Mouse (Mus musculus) urinary bladder, adult 2 months (tissue): ENCODE results near the gene Cbfa2t3. TPM values are rescaled to one million over a fixed set of nuclear protein-coding genes. Genes with fewer than 3 reads are reported as not detected.

Experiments
- DNase-seq: peaks from one replicate; pipeline ENCODE4 v3.0.0; 2022; ENCODE audit warnings: low spot score
- polyA plus RNA-seq: library from polyadenylated mRNA; depleted of rRNA; stranded (reverse); fragments of >200 nt; gene quantifications from 2 replicates; pipeline ENCODE4 v1.2.3, GENCODE M21; 2012; rRNA removed

Cbfa2t3 gene
- polyA plus RNA-seq, 1 experiment = 0.95 TPM

DNA sequence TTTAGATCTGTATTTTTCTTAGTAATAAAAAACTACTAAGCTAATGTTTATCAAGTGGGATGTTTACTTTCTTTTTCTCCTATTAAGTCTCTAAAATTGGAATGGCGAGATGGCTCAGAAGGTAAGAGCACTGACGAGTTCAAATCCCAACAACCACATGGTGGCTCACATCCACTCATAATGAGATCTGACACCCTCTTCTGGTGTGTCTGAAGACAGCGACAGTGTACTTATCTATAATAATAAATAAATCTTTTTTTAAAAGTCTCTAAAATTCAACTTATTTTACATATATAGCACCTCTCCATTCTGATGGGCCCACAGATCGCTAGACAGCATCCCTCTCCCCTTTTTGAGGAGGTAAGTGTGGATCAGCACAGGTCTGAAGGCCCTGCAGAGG is 88.7 kb downstream of the Cbfa2t3 start:
- no peak for DNase-seq

DNA sequence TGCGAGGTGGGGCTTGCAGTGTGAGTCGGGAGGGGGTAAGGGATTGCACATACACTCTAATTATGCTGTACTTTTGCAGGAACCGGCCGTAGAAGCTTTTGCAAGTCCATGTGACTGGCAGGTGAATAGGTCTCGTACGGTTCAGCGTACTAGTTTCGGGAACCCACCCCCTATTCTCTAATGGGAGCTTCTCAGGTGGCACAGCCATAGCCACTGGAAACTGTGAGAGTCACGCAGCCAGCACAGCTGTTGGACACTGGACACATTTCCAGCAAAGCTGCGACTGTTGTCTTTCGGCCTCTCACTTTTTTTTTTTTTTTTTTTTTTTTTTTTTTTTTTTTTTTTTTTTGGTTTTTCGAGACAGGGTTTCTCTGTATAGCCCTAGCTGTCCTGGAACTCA is 92.1 kb downstream of the Cbfa2t3 start:
- no peak for DNase-seq

DNA sequence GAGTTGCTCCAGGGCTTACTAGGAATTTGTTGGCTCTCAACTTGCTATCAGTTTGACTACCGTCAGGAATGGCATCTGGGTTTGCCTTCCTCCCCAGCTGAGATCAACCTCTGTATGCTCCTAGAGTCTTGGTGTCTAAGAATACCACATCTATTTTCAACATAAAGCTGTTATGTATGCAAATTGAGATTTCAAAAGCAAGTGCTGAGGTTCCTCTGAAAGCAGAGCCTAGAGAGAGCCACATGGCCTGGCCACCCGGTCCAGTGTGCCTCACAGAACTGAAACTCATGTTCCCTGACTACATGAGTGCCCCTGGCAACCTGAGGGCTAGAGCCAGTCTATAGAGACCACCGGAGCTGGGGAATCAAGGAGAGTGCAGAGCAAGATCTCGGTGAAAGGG is 93.5 kb downstream of the Cbfa2t3 start:
- no peak for DNase-seq

DNA sequence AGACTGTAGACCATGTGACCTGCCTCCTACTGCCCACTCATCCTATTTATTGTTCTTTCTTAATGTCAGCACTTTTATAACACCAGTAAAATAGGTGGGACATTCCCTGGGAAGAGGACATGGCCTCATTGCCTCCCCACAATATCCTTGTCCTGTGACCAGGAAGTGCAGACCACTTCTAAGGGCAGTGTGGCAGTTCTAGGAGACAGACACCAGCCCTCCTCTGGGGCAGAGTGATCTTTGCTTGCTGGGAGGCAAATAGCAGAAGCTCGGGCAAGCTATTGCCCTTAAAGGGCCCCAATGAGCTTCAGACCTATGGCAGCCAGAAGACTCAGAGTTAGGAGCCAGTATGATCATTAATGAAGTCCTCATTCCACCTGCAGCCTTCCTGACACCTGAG is 94.3 kb downstream of the Cbfa2t3 start:
- DNase-seq = no peak

DNA sequence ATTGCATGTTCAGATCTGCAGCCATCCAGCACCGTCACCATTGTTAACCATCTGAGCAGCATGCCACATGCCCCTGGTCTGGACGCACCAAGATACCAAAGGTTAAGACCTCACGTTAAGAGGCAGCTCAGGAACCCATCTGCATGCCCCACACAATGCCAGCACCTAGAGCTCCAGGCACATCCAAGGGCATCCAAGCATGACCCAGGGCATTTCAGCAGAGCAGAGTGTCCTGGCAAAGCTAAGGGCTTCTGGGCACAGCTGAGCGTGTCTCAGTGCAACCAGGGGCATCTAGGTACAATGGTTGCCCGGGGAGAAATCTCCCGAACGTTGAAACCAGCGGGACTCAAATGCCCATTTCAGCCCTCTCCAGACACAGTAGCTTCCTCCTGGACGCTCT is 98.2 kb downstream of the Cbfa2t3 start:
- DNase-seq = no peak

DNA sequence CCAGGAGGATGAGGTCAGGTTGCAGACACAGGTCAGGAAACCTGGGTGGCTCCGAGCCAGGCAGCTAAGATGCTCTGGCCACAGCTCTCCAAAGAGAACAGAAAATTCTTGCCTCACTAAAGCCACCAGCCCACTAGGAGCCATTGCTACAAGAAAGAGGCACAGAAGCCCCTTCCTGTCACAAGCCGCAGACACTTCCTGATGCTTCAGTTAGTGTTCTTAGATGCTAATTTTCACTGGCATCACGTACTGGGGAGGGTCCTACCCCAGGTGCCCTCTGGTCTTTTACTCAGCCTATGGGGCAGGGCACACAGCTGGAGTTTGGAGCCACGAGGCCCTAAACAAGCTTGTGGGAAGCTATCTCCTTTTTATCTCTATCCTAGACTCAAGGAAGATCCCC is 102.9 kb downstream of the Cbfa2t3 start:
- DNase-seq = no peak

DNA sequence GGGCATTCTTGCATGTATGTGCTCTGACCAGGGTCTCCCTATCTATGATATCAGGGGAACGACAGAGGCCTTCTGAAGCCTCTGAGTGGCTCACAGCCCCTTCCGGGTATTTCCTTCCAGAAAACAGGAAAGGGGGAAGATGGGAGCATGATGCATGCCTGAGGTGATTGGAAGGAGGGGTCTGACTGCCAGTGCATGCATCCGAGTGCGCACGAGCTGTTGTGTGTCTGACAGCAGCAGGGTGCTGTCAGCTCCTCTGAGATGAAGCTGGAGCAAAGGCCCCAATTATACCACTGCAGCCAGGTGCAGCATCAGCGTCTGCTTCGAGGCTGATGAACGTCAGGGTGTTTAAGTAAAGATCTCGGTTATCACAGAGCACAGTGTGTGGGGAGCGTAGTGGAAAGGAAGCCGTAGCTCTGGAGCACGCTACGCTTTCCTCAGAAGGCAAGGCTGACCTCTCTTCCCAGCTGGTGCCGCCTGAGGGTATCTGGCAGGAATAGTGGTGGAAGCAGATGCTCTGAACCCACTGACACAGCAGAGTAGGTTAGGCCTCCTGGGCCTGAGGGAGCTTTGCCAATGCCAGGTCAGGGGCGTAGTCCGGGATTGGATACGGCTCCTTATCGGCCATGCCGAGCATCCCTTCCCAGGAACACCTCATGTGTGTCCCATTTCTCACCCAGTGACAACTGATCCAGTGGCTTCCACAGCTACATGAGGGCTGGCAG is 105.0 kb downstream of the Cbfa2t3 start:
- DNase-seq = no peak

DNA sequence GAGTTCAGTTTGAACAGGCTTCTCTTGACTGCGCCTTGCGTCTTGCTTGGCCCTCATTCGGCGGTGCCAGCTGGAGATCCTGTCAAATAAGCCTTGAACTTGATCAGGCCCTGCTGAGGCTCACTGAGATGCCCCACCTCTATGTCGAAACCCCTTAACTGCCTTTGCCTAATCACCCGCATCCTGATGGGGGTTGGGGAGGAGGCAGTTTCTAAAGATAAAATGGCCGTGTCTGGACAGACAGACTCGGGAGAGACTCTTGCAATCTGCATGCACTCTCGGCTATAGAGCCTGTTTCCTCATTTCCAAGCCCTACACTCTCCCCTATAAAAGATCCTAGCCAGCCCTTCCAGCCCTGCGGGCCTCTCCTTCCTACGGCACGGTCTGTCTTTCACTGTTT is 105.7 kb downstream of the Cbfa2t3 start:
- no peak for DNase-seq

DNA sequence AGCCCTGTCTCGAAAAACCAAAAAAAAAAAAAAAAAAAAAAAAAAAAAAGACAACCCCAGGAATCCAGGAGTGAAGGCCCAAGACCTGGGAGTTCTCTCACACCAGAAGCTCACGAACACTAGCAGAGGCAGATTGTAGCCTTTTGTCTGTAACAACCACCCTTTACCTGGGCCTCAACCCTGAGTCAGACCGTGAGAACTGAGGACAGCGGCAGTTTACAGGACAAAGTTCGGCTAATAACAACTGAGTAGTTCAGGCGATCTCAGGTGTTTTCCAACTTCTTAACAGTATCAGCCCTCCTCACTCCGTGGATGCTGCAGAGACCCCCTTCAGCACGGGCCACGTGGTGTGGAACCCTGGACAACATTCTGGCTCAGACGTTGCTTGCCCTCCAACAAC is 112.2 kb downstream of the Cbfa2t3 start:
- DNase-seq = no peak

DNA sequence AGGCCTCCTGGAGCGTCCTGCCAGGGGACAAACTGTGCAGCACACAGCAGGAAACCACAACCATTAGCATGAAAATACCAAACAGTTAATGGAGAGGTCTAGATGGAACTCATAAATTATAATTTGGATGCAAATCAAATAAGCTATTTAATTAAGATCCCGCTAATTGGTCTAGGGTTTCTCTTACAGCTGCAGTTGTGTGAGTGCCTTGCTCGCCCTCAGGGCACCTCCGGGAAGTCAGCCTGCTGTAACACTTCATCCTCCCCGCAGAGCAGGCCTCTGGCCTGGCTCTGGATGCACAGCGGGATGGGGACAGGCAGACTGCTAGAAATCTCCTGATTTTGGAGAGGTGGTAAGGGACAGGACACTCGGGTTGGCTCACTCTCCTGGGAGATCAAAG is 112.7 kb downstream of the Cbfa2t3 start:
- DNase-seq = no peak

DNA sequence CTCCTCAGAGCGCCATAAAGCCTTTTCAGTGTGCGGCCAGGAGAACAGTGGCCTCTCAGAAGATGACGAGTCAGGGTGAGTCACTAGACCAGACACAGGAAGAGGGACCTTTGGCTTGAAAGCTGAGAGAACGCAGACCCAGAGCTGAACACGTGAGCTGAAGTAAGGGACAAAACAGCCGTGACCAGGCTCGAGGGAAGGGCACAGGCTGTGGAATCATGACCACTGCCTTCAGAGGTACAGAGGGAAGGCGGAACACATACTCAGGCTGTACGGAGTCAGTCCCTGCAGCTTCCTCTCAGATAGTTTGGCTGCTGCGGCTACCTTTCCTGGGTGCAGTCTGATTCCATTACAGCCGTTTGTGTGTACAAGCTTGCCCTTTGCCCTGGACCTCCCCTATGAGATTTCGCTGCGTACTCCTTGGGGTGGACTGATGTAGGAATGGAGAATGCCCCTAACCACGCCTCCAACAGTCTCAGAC is 113.5 kb downstream of the Cbfa2t3 start:
- DNase-seq = no peak

DNA sequence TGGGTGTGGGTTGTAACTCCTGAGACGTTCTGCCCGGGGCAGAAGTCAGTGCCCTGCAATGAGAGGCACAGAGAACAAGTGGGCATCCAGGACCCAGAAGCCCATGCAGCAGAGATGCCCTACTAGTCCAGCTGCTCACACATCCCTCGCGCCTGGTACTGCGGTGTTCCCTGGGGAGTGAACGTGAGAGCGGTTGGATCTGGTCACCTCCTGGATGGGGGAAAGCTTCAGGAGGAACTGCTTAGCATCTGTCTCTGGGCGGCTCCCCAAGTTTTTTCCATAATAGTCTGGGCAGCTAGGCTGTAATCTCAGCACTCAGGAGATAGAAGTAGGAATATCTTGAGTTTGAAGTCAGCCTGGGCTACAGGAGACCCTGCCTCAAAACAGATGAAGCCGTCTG is 113.9 kb downstream of the Cbfa2t3 start:
- DNase-seq = no peak

DNA sequence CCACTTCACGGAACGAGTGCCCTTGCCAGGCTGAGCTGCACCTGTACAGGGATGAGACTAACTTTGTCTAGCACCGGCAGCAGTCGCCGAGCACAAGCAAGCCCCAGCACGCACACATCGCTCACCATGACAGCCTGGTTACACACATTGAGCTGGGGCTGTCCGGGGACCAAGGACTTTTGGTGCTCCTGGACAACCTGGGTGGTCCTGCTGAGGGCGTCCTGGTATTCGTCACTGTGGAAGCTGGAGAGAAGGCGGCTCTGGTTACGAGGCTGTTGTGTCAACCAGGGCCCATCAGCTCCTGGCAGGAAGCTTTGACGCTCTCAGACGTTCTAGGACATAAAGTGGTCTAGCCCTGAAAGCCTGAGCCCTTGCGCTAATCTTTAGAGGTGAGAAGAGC is 118.0 kb downstream of the Cbfa2t3 start:
- DNase-seq = no peak

DNA sequence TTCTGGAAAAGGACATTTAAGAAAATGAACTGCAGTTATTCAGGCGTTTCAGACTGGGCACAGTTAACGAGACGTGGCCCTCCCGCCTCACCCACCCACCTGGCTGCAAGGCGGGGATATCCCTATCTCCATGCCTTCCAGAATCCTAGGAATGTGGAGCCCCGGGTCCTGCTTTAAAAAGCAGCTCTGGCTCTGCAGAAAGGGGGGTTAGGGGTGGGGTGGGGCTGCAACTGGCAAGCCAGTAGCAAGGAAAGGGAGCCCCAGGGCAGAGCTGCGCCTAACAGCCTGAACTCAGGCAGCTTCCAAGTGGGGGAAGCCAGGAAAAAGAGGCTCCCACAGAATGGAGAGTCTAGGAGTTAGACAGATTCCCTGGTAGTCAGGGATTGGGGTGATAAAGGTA is 119.7 kb downstream of the Cbfa2t3 start:
- no peak for DNase-seq

DNA sequence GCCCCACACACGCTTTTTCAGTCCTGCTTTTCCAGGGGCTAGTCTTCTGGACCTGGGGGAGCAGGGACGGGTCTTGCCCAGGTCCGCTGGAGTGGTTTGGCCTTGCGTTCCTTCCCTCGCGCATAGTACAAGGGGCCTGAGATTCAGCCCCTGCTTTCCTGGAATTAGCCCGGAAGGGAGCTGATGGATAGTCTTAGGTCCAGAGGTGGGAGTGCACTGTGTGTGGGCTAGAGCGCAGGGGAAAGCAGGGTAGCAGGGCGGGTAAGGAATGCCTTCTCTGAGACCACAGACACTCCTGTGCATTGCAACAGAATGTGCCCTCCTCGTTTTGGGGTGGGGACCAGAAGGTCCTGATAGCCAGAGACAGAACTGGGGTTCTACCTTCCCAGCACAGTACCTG is 121.8 kb downstream of the Cbfa2t3 start:
- DNase-seq = no peak

DNA sequence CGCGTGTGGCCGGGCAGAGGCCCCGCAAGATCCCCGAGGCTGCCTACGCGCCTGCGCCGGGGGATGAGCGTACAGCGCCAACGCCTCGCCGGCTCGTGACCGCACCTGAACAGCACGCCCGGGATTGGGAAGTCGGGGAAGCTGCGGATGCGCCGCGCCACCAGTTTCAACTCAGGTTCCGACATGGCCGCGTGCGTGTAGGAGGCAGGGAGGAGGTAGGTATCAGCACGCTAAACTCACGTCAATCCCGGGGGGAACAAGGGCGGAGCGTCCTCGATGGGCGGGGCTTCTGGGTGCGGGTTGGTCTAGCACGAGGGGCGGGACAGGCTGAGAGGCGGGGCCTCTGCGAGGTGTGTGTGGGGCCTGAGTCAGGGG is 122.3 kb downstream of the Cbfa2t3 start, which contains the start of gene Aprt:
Gene Aprt, minus strand, starts transcription at position 262 of the 375 bp plus-strand sequence.
- peak; percentile 80 for DNase-seq

DNA sequence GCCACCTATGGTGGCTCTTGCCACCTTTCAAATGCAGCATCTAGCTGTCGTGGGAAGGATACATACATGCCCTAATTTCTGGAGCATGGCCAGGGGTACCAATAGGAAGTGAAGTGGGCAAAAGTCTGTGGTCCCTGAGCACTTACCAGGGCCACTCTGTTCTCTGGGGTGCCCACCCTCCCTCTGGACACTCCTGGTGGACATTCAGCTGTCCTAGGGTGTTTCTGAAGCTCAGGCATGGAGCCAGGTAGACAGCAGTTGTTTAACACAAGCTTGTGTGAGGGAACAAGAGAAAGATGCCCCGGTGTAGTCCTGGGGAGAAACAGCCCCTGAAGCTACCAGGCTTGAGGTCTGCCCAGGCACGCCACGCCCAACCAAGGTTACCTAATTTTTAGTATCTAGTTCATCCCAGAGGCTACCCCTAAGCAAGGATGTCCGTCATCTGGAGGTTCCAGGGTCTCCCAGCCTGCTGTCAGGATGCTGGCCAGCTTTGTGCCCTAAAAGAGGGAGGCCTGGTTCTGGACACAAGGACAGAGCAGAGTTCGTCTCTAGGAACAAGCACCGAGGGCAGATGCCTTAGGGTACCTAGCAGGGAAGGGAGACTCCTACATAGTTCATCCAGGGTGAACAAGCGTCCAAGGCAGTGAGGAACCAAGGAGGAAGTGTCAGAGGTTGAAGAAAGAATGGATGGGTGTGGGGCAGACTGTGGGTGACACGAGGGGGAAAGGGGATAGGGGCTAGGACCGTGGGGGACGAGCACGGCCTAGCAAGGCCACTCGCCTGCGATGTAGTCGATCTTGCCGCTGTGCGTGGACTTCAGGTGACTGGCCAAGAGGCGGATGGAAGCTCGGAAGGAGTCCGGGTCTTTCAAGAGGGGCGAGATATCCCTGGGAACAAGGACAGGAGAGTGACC is 122.9 kb downstream of the Cbfa2t3 start:
- no peak for DNase-seq

DNA sequence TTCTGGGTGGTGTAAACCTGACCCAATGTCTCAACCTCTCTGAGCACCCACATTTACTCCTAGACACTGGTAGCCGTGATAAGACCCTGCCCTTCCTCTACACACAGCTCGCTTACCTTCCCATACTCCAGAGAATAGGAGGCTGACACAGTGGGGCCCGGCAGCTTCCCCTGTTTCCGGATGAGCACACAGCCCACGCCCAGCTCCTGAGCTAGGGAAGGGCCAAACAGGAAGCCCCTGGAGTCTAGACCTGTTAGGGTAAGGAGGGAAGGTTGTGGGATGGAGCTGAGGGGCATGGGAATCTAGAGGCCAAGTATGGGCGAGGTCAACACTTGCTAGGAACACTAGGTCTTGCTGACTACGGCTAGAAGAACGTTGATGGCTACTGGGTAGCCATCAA is 123.6 kb downstream of the Cbfa2t3 start:
- no peak for DNase-seq

Other genes starting within 250 kb of the Cbfa2t3 start
- gene Snai3, start 238.4 kb downstream of the Cbfa2t3 start, polyA plus RNA-seq = 2.9 and 3.2 TPM in 2 replicates
- gene Rnf166, start 223.0 kb downstream of the Cbfa2t3 start, polyA plus RNA-seq = 61.1 and 64.7 TPM in 2 replicates
- 27.6 and 33.1 TPM in 2 replicates for gene Ctu2, start 223.0 kb downstream of the Cbfa2t3 start, polyA plus RNA-seq
- 68.9 and 70.9 TPM in 2 replicates for gene Piezo1, start 147.8 kb downstream of the Cbfa2t3 start, polyA plus RNA-seq
- gene Cdt1, start 131.1 kb downstream of the Cbfa2t3 start, polyA plus RNA-seq = 6.6 and 9.9 TPM in 2 replicates
- 88.1 and 93.0 TPM in 2 replicates for gene Aprt, start 122.2 kb downstream of the Cbfa2t3 start, polyA plus RNA-seq
- gene Galns, start 87.6 kb downstream of the Cbfa2t3 start, polyA plus RNA-seq = 16.2 and 20.8 TPM in 2 replicates
- 108 and 113 TPM in 2 replicates for gene Trappc2l, start 87.5 kb downstream of the Cbfa2t3 start, polyA plus RNA-seq
- 0.06 TPM in 1 of 2 replicates, not detected in the other for gene Pabpn1l, start 76.4 kb downstream of the Cbfa2t3 start, polyA plus RNA-seq
- gene Acsf3, start 76.4 kb upstream of the Cbfa2t3 start, polyA plus RNA-seq = 14.2 and 14.4 TPM in 2 replicates
- gene Cdh15, start 148.9 kb upstream of the Cbfa2t3 start, polyA plus RNA-seq = 0.06 and 0.09 TPM in 2 replicates